Mouse (Mus musculus): Measurements from ENCODE around the gene Cks2. TPM values are rescaled to one million over a fixed set of nuclear protein-coding genes. Genes with fewer than 3 reads are reported as not detected.

Gene Cks2
- total RNA-seq (2015) (282 and 302 TPM in 2 replicates), total RNA-seq (2017) (143 and 170 TPM in 2 replicates)

DNA sequence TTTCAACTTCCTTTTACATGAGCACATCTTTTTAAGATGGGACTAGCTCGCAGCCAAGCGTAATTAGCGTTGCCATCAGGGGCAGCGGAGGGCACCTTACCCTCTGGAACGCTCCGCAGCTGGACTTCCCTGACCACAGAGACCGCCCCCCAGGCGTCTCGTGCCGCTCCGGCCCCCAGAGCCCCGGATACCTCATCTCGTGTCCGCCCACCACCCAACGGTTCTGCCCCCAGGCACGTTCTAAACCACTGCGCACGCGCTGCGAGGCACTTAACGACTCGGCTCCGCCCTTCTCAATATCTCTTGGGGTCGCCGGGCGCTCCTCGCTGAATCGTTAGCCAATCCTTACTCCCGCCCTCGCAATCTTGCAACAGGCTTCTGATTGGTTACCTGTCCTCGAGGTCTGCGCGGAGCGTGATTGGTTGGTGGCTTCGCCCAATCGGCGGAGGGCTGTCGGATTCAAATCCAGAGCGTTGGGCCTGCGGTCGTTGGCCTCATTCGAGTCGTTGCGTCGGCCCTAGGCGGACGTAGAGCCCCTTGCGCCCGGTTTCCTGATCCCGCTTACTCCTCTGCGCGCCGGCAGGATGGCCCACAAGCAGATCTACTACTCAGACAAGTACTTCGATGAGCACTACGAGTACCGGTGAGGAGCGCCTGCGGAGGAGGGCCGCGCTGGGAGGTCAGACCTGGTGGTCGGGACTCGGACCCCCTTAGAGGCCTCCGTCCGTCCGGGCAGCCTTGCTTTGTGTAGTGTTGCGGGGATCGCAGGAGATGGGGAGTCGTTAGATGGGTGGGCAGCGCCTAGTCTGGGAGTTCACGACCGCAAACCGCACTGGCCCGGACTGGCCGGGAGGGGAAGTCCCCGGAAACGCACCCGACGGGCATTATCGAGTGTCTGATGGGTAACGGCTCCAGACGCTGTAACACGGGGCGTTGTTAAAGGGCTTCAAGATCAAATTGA is at the start of gene Cks2:
Gene Cks2 (plus strand): TSS at position 404 of the 961 bp plus-strand sequence.
- ATAC-seq (ENCODE audit: poor library complexity, severe bottlenecking), result peak; percentile 90

DNA sequence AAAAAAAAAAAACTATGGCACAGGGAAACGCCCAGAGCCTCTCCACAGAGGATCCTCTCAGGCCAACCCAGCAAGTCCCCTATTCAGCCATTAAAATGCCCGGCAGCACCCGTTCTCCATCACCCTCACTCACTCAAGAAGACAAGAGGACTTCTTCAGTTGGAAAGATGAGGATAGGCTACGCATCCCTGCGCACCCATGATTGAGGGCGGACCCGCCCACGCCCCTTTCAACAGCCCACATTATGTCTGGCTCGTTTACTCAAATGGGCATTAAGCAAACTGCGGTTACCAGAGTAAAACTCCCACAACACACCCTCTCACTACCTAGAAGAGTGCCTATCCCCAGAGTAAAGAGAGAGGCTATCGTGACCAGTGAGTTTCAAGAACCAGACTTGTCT is 49.6 kb upstream of the Cks2 start:
- ATAC-seq (ENCODE audit: poor library complexity, severe bottlenecking), result no peak

- peak; percentile 52 for ATAC-seq (ENCODE audit: poor library complexity, severe bottlenecking)
Measured at GRCm38 (mm10) chr13:51598063-51598462, 47.0 kb upstream of the Cks2 start.

GRCm38 (mm10) chr13:51600169-51600568 is 44.9 kb upstream of the Cks2 start:
- ATAC-seq (ENCODE audit: poor library complexity, severe bottlenecking), result peak; percentile 72

DNA sequence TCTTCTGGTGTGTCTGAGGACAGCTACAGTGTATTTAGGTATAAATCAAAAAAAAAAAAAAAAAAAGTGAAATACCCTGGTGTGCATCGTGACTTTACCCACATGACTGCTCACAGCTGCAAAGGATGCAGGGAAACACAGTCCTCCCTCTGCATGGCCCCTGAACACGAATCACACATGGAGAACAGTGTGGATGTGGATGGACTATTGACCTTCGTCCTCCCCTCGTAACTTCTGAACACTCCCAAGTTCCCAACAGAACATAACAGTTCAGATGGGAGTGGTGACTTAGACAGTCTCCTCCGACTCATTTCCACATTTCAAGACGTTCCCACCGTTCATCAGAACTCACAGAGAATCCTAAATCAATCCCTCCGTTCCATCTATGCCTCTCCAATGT is 42.3 kb upstream of the Cks2 start:
- no peak for ATAC-seq (ENCODE audit: poor library complexity, severe bottlenecking)

DNA sequence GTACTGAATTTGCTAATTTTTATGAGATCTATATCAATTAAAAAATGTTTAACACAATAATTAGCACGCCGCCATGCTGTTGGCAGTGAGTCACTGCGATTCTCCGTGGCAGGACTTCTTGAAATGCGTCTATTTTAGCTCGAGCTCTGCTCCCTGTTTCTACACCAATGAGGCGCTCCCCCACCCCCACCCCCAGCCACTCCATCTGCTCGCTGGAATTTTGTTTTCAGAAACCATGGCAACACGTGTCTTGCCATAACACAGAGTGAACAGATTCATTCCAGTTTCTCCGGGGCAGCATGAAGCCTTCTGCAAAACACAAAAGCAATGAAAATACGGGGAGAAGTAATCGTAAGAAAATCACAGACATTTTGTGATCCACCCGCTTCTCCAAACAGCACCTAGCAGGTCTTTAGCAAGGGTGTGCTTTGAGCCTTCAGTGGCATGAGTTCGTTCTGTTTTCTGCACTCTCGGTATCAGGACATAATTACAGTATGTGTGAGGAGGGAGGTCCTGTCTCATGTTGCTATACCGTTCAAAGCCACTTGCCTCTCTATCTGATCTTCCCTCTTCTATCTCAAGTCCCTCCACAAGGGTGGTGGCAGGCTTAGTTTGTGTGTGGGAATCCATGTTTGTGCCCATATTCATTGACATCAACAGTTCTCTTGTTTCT is 41.7 kb upstream of the Cks2 start:
- ATAC-seq (ENCODE audit: poor library complexity, severe bottlenecking), result no peak

GRCm38 (mm10) chr13:51603894-51604244 is 41.2 kb upstream of the Cks2 start:
- no peak for ATAC-seq (ENCODE audit: poor library complexity, severe bottlenecking)

- ATAC-seq (ENCODE audit: poor library complexity, severe bottlenecking), result no peak
Measured at GRCm38 (mm10) chr13:51609231-51609630, 35.8 kb upstream of the Cks2 start.

DNA sequence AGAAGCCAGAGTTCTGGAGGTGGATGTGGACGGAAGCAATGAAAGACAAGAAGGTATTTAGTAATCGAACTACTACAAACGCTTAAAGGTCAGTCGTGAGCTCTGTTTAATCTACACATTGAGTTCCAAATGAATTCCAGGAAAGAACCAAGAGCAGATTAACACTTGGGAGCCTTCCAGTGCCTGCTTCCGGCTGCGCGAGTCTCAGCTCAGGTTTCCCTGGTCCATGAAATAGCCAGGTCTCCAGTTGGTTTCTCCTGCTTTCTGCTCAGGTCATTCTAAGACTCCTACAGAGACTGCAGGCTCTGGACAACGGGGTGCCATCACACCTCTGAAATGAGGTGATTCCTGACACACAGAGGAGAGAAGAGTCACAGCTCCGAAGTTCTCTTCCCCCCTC is 34.0 kb upstream of the Cks2 start:
- no peak for ATAC-seq (ENCODE audit: poor library complexity, severe bottlenecking)

GRCm38 (mm10) chr13:51611500-51611899 is 33.5 kb upstream of the Cks2 start:
- ATAC-seq (ENCODE audit: poor library complexity, severe bottlenecking), result no peak

DNA sequence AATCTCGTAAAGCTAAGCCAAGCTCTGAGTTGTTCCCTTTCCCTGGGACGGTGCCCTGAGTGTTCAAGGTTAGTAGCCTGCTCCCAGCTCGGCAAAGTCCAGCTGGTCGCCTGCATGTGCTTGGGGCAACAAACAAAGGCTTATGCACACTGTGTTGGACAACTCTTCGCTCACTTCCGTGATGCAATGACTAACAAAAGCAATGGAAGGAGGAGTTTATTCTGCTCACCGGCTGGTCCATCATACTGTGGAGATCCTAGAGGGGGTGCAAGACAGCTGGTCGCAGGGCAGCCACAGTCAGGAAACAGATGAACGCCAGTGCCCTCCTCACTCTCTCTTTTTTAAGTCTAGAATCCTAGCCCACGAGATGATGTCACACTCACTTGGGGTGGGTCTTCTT is 29.2 kb upstream of the Cks2 start:
- ATAC-seq (ENCODE audit: poor library complexity, severe bottlenecking), result no peak

DNA sequence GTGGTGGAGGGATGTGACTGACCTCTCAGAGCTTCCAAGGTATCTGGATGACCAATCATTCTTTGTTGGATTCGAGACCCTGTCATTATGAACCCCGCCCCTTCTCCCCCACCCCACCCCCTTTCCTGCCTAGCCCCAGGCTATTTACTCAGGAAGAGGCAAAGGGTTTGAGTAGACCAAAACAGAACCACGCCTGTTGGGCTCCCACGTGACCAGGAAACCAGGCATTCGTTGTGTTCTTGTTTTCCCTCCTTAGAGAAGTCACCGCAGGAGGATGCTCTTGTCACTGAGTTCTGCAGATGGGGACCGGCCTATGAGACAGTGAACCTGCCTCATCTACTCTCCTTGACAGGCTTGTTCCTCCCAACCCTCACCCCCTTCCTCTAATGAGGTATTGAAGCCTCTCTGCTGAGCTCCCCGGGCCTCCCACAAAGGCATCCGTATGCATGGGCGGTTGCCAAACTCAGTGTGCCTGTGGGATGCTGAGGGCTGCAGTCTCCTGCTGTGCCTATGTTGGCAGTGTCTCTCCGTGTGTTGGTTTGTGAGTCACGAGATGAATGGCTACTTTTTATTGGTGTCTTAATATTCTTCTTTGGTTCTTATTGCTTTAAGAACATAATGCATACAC is 28.5 kb upstream of the Cks2 start:
- no peak for ATAC-seq (ENCODE audit: poor library complexity, severe bottlenecking)

- no peak for ATAC-seq (ENCODE audit: poor library complexity, severe bottlenecking)
Measured at GRCm38 (mm10) chr13:51617306-51617705, 27.7 kb upstream of the Cks2 start.

DNA sequence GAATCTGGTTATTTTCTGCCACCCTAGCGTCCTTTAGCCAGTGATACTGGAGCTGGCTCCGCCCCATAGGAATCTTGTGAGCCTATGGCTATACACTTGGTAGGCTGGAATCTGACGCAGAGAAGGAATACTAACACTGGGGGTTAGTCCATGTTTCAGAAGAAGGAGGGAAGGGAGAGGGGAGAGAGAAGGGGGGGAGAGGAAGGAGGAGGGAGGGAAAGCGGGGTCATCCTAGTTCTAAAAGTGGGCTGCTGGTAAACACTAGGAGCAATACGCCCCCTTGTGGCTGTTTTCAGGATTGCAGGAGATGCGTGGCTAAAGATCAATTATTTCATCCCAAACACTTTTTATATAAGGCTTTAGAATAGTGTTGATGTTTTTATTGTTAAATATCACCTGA is 27.2 kb upstream of the Cks2 start:
- no peak for ATAC-seq (ENCODE audit: poor library complexity, severe bottlenecking)

DNA sequence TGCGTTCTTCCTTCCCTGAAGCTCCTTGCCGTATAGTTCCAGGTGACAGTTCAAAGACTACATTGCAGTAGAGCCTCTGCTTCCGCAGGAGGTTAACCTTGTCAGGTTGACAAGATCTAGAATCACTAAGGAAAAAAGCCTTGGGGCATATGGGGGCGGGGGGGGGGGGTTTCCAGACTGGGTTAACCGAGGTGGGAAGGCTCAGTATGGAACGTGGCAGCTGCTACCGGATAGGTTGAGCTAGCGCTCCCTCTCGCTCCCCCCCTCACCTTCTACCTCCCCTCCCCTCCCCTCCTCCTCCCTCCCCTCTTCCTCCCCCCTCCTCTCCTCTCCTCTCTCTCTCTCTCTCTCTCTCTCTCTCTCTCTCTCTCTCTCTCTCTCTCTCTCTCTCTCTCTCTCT is 26.4 kb upstream of the Cks2 start:
- no peak for ATAC-seq (ENCODE audit: poor library complexity, severe bottlenecking)

- no peak for ATAC-seq (ENCODE audit: poor library complexity, severe bottlenecking)
Measured at GRCm38 (mm10) chr13:51622626-51623025, 22.4 kb upstream of the Cks2 start.

- no peak for ATAC-seq (ENCODE audit: poor library complexity, severe bottlenecking)
Measured at GRCm38 (mm10) chr13:51623678-51624077, 21.4 kb upstream of the Cks2 start.

DNA sequence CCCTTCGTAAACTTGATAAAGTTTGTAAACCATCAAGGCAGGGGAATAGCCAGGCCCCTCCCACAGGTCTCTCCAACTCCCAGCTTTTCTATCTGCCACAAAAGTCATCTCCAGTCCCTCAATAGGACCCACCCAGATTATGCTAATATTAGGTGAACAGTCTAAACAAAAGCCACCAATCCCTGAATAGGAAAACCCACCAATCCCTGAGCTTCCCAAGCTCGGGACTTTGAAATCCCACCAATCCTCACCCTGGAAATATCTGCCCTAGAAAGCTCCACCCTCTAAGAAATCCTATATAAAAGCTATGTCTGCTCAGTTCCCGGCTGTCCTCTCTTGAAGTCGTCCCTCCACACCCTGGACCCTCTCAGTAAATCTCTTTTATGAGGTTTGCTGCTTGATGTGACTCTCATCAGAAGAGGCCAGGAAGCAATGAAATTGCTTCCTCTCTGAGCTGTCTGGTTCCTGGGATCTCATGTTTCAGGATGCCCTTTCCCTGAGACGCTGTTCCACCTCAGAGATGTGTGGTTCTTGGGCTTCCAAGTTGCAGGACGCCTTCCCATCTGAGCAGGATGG is 16.7 kb upstream of the Cks2 start:
- no peak for ATAC-seq (ENCODE audit: poor library complexity, severe bottlenecking)

DNA sequence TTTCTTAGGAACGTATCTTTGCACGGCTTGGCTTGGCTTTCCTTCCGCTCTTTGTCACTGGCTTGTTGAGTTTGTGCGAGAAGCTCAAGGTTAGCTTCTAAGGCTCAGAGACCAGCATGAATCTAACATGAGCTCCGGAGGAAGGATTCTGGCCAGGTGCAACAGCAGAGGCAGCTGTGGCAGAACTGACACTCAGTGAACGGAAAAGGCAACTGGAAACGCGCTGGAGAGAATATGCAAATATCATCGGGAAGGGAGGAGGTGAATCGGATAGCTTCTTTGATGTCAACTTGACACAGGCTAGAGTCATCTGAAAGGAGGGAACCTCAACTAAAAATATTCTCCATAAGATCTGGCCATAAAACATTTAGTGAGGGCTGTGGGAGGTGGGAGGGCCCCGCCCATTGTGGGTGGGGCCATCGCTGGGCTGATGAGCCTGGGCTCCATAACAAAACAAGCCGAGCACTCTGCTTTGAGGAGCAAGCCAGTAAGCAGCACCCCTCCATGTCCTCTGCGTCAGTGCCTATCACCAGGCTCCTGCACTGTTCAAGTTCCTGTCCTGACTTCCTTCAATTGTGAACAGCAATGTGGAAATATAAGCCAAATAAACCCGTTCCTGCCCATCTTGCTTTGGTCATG is 13.6 kb upstream of the Cks2 start:
- no peak for ATAC-seq (ENCODE audit: poor library complexity, severe bottlenecking)

- no peak for ATAC-seq (ENCODE audit: poor library complexity, severe bottlenecking)
Measured at GRCm38 (mm10) chr13:51632560-51633218, 12.3 kb upstream of the Cks2 start.
